Mouse (Mus musculus) liver, embryonic 14.5 days (tissue): Measurements from ENCODE around the gene Pnp. TPM values are rescaled to one million over a fixed set of nuclear protein-coding genes. Genes with fewer than 3 reads are reported as not detected.
"Not testable (repeated sequence)": the region's sequence is repeated elsewhere in the genome, so short reads cannot be mapped to it uniquely, and the experiment has no call there.

Source experiments
- ATAC-seq: fragments of 200-750 bp; cut with Nextera tagmentation; 2 replicates; pipeline ENCODE4 v1.8.0; 2017; ENCODE audit warnings: moderate number of reproducible peaks, mild to moderate bottlenecking, moderate library complexity; ENCODE audit not compliant: insufficient read depth
- DNase-seq, 3 experiments: peaks; one replicate each; pipeline ENCODE4 v3.0.0-alpha.2; 2012 to 2013; ENCODE audit warnings: low read depth in 3 of 3, low spot score in 3 of 3
- H3K27ac ChIP-seq: fragments of 300-500 bp; sonication (generic); 2 replicates; pipeline ENCODE4 v1.5.1; 2014; ENCODE audit warnings: moderate library complexity, mild to moderate bottlenecking, control low read depth, inconsistent platforms
- H3K27me3 ChIP-seq: fragments of 300-500 bp; sonication (generic); 2 replicates; pipeline ENCODE4 v1.6.1; 2014; ENCODE audit warnings: mild to moderate bottlenecking, low read length, moderate library complexity; ENCODE audit not compliant: control insufficient read depth, insufficient read depth
- H3K36me3 ChIP-seq: fragments of 300-500 bp; sonication (generic); replicated peaks from 2 replicates; pipeline ENCODE4 v1.6.1; 2014; ENCODE audit warnings: low read depth; ENCODE audit not compliant: control insufficient read depth, insufficient read depth
- H3K4me1 ChIP-seq, 2 experiments: fragments of 200-500 bp in 1 of 2; fragments of 300-500 bp in 1 of 2; sonication (generic) in 1 of 2; replicated peaks; 2 replicates each; pipeline ENCODE4 v1.6.1; 2012 to 2014; ENCODE audit warnings: antibody characterized with exemption in 1 of 2, inconsistent platforms in 1 of 2, low read length in 1 of 2; ENCODE audit not compliant: control insufficient read depth in 2 of 2, insufficient read depth in 2 of 2
- H3K4me2 ChIP-seq: fragments of 300-500 bp; sonication (generic); 2 replicates; pipeline ENCODE4 v1.6.1; 2014; ENCODE audit warnings: low read depth, mild to moderate bottlenecking, control low read depth, moderate library complexity
- H3K4me3 ChIP-seq, 2 experiments: fragments of 200-500 bp in 1 of 2; fragments of 300-500 bp in 1 of 2; sonication (generic) in 1 of 2; 2 replicates each; pipeline ENCODE4 v1.5.1; 2012 to 2014; ENCODE audit warnings: low read depth in 2 of 2, low read length in 2 of 2, mild to moderate bottlenecking in 2 of 2, control low read depth in 1 of 2, inconsistent platforms in 1 of 2, moderate library complexity in 1 of 2; ENCODE audit not compliant: insufficient read depth in 1 of 2
- H3K9ac ChIP-seq: fragments of 300-500 bp; sonication (generic); replicated peaks from 2 replicates; pipeline ENCODE4 v1.6.1; 2014; ENCODE audit warnings: mild to moderate bottlenecking, control low read depth, moderate library complexity
- H3K9me3 ChIP-seq: fragments of 300-500 bp; sonication (generic); 2 replicates; pipeline ENCODE4 v1.6.1; 2016; ENCODE audit warnings: low read length, mixed read lengths; ENCODE audit not compliant: control insufficient read depth
- CTCF ChIP-seq: IDR thresholded peaks from 2 replicates; pipeline ENCODE4 v1.5.1; 2016; ENCODE audit warnings: antibody characterized with exemption, low read depth, control low read depth
- EP300 ChIP-seq: IDR thresholded peaks from 2 replicates; pipeline ENCODE4 v1.6.1; 2016; ENCODE audit warnings: antibody characterized with exemption, low read depth
- WGBS: fragments of 180-500 bp; shearing (Covaris S2); extraction: QIAGEN DNeasy Blood & Tissue Kit; methylation state at CpG from one replicate; pipeline ENCODE4 v1.1.7; 2014; ENCODE audit not compliant: insufficient replicate concordance; 5-methylcytosine and 5-hydroxymethylcytosine counted together
- polyA plus RNA-seq, 2 experiments: library from polyadenylated mRNA; depleted of rRNA in 1 of 2; stranded (reverse) in 1 of 2; unstranded in 1 of 2; fragments of >200 nt; fragmentation: Nextera tagmentation in 1 of 2; extraction: Ambion mirVana in 1 of 2; gene quantifications; 2 replicates each; pipeline versions ENCODE4 v1.2.1 to v1.2.3; 2012 to 2014

Pnp gene
- polyA plus RNA-seq, 2 experiments: 81.4 to 87.0 TPM

DNA sequence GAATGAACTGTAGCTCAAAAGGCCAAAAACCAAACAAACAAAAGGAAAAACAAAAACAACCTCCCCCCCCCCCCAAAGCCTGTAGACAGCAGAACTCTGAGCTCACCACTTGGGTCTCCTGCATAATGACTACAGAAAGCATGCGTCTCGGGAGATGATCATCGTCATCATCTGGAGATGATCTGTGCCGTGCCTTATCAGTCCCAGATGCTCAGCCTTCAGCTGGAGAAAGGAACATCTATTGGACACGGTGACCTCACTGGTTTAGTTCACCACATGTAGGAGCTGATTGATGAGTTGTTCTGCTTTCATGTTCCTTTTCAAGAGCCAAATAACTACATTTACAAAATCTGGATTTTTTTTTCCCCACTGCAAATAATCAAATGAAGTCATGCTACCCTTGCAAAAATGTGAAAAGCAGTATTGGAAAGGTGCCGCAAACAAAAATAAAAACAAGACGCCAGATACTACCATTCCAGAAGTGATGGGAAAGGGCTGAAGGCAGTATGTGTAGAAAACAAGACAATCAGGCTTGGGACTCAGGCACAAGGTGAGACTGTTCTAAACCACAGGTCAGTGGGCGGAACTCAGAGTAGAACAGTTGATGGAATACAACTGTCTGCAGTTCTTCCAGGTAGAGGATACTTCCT, 76.4 kb downstream of the Pnp start, which contains the start of gene Rnase10:
Gene Rnase10 (plus strand): TSS at position 600 of the 650 bp plus-strand sequence.
- Histone ChIP-seq H3K9me3 (no peaks in the 10 kb centered on the region), H3K4me1 (peaks cover 0 to 5% of the 10 kb centered on the region in 2 experiments; a peak in 1 of 4 replicates), H3K4me3 (no peak within 1 kb of the TSS), H3K27ac (no peak within 1 kb of the TSS), H3K4me2 (no peak within 1 kb of the TSS), H3K27me3 (no peaks in the 10 kb centered on the region), H3K36me3 (no peaks in the 10 kb centered on the region), H3K9ac (no peak within 1 kb of the TSS)
- ATAC-seq (no peak), DNase-seq (no peak)
- WGBS: 63% methylated on average over 8 of the region's 8 CpGs
- TF ChIP-seq CTCF (no peak), EP300 (no peak)

DNA sequence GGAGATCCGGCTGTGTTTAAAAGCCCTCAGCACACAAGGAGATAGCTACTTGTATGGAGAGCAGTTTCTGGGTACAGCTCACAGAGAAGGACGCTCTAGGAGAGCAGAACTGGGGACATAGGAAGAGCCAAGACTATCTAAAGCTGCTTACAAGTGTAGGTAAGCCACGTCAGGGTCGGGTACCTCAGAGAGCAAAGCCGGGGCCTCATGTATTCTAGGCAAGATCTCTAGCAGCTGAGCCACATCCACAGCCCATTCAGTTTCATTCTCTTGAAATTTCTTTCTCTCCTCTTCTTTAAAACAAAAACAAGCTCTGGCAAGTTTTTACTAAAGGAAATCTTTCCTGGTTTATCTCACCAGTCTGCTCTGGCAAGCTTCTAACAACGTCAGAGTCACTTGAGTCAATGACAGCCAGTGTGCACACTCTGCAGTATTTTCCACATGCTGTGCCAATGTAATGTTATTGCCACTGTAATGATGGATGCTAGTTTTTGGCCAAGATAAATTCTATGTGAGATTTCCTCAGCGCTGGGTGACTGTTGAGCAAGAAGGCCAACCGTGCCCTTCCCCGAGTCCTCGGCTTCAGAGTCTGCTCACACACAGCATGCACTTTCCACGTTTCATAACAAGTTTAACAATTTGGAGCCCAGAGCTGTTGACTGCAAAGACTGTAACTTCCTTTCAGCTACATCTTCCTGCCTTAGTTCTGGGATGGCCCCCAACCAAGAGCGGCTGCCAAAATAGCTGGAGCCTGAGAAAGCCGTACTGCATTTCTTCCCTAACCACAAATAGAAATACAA, 77.2 kb downstream of the Pnp start:
- Histone ChIP-seq H3K4me2 (no peak overlapping the region), H3K4me3 (no peak overlapping the region), H3K27ac (no peak overlapping the region), H3K4me1 (peaks cover 0 to 5% of the 10 kb centered on the region in 2 experiments; a peak in 1 of 4 replicates), H3K27me3 (no peaks in the 10 kb centered on the region), H3K9me3 (no peaks in the 10 kb centered on the region), H3K36me3 (no peaks in the 10 kb centered on the region), H3K9ac (no peak overlapping the region)
- TF ChIP-seq EP300: no peak
- TF ChIP-seq CTCF: no peak
- ATAC-seq (no peak), DNase-seq (no peak)
- 53% methylated on average over 13 of the region's 13 CpGs for WGBS

DNA sequence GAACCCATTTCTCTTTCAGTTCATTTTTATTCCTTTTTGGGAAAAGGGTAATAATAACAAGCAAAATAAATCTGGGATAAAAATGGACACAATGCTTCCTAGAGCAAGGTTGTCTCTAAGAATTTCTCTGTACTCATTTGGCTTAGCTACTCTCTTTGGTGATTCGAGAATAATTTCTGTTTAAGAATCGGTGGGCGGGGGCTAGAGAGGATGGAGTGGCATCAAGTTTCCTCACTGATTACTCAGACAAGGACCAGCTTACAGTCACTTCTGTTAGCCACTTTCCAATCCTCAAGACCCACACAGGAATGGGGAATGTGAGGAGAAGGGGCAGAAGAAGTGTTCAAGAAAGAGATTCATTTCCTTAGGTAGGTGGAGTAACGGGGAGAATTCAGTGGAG, 77.9 kb downstream of the Pnp start:
- 60% methylated on average over 4 of the region's 4 CpGs for WGBS
- no peak for ATAC-seq
- no peak overlapping the region for H3K4me2 ChIP-seq
- TF ChIP-seq CTCF (no peak), EP300 (no peak)
- no peak overlapping the region for H3K4me3 ChIP-seq
- DNase-seq: no peak
- no peaks in the 10 kb centered on the region for H3K36me3 ChIP-seq
- H3K9ac ChIP-seq: no peak overlapping the region
- H3K27ac ChIP-seq: no peak overlapping the region
- no peaks in the 10 kb centered on the region for H3K9me3 ChIP-seq
- H3K4me1 ChIP-seq: peaks cover 0 to 5% of the 10 kb centered on the region in 2 experiments; a peak in 1 of 4 replicates
- H3K27me3 ChIP-seq: no peaks in the 10 kb centered on the region

DNA sequence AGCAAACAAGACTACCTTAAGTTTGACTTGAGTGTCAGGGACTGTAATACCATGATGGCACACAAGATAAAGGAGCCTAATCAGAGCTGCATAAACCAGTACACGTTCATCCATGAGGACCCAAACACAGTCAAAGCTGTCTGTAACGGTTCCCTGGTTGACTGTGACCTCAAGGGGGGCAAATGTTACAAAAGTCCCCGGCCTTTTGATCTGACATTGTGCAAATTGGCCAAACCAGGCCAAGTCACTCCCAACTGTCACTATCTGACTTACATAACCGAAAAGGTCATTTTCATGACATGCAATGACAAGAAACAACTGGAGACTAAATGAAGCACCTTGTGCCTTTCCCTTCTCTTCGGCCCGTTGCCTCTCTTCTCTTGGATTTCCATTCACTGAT, 78.7 kb downstream of the Pnp start:
- H3K27me3 ChIP-seq: no peaks in the 10 kb centered on the region
- no peak overlapping the region for H3K9ac ChIP-seq
- no peaks in the 10 kb centered on the region for H3K9me3 ChIP-seq
- H3K4me2 ChIP-seq: no peak overlapping the region
- no peak for DNase-seq
- no peak overlapping the region for H3K27ac ChIP-seq
- H3K4me3 ChIP-seq: no peak overlapping the region
- 60% methylated on average over 6 of the region's 6 CpGs for WGBS
- TF ChIP-seq CTCF (no peak), EP300 (no peak)
- no peak for ATAC-seq
- H3K36me3 ChIP-seq: no peaks in the 10 kb centered on the region
- peaks cover 0 to 5% of the 10 kb centered on the region in 2 experiments; a peak in 1 of 4 replicates for H3K4me1 ChIP-seq

DNA sequence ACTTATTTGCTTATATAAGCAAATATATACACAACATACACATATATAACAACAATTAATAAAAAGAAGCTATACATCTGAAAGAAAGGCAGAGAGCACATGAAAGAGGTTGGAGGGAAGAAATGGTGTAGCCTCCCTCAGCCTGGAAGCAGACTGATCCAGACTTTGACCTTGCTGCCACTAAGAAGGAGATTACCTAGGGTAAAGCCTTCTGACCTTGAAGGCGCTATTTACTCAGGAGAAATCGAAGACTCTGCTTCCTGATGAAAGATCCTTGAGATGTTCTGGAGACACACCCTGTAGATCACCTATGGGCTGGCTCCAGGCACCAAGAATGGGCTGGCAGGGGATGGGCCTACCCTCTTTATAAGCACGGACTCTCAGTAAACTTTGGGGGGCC, 83.8 kb downstream of the Pnp start:
- not testable (repeated sequence) for H3K27ac ChIP-seq, H3K36me3 ChIP-seq, H3K4me2 ChIP-seq, H3K9me3 ChIP-seq, DNase-seq, H3K9ac ChIP-seq, ATAC-seq, H3K27me3 ChIP-seq, H3K4me3 ChIP-seq, H3K4me1 ChIP-seq
- 60% methylated on average over 3 of the region's 3 CpGs for WGBS

Other genes starting within 250 kb of the Pnp start
- not detected in 2 replicates for gene Olfr747, start 237.9 kb upstream of the Pnp start, polyA plus RNA-seq (2012; rRNA removed)
- gene Olfr747, start 237.9 kb upstream of the Pnp start, polyA plus RNA-seq (2014; fragmentation: Nextera tagmentation; extraction: Ambion mirVana): not detected in 2 replicates
- gene Olfr748, start 223.7 kb upstream of the Pnp start, polyA plus RNA-seq (2012; rRNA removed): not detected in 2 replicates
- gene Olfr748, start 223.7 kb upstream of the Pnp start, polyA plus RNA-seq (2014; fragmentation: Nextera tagmentation; extraction: Ambion mirVana): not detected in 2 replicates
- not detected in 2 replicates for gene Olfr749, start 186.0 kb upstream of the Pnp start, polyA plus RNA-seq (2012; rRNA removed)
- not detected in 2 replicates for gene Olfr749, start 186.0 kb upstream of the Pnp start, polyA plus RNA-seq (2014; fragmentation: Nextera tagmentation; extraction: Ambion mirVana)
- 9.6 and 10.8 TPM in 2 replicates for gene Ttc5, start 145.6 kb upstream of the Pnp start, polyA plus RNA-seq (2012; rRNA removed)
- gene Ttc5, start 145.6 kb upstream of the Pnp start, polyA plus RNA-seq (2014; fragmentation: Nextera tagmentation; extraction: Ambion mirVana): 18.0 and 19.8 TPM in 2 replicates
- not detected in 2 replicates for gene Ccnb1ip1, start 123.3 kb upstream of the Pnp start, polyA plus RNA-seq (2012; rRNA removed)
- not detected in 2 replicates for gene Ccnb1ip1, start 123.3 kb upstream of the Pnp start, polyA plus RNA-seq (2014; fragmentation: Nextera tagmentation; extraction: Ambion mirVana)
- 20.6 and 32.9 TPM in 2 replicates for gene Parp2, start 123.2 kb upstream of the Pnp start, polyA plus RNA-seq (2012; rRNA removed)
- 31.3 and 35.9 TPM in 2 replicates for gene Parp2, start 123.2 kb upstream of the Pnp start, polyA plus RNA-seq (2014; fragmentation: Nextera tagmentation; extraction: Ambion mirVana)
- gene Tep1, start 60.5 kb upstream of the Pnp start, polyA plus RNA-seq (2012; rRNA removed): 1.5 and 2.2 TPM in 2 replicates
- gene Tep1, start 60.5 kb upstream of the Pnp start, polyA plus RNA-seq (2014; fragmentation: Nextera tagmentation; extraction: Ambion mirVana): 3.0 and 4.1 TPM in 2 replicates
- 0.12 and 0.16 TPM in 2 replicates for gene Klhl33, start 33.6 kb upstream of the Pnp start, polyA plus RNA-seq (2012; rRNA removed)
- 0.08 and 0.15 TPM in 2 replicates for gene Klhl33, start 33.6 kb upstream of the Pnp start, polyA plus RNA-seq (2014; fragmentation: Nextera tagmentation; extraction: Ambion mirVana)
- gene Osgep, start 6.2 kb upstream of the Pnp start, polyA plus RNA-seq (2012; rRNA removed): 19.9 and 34.5 TPM in 2 replicates
- 54.8 and 59.7 TPM in 2 replicates for gene Osgep, start 6.2 kb upstream of the Pnp start, polyA plus RNA-seq (2014; fragmentation: Nextera tagmentation; extraction: Ambion mirVana)
- 34.5 and 51.3 TPM in 2 replicates for gene Apex1, start 6.1 kb upstream of the Pnp start, polyA plus RNA-seq (2012; rRNA removed)
- 85.7 and 90.8 TPM in 2 replicates for gene Apex1, start 6.1 kb upstream of the Pnp start, polyA plus RNA-seq (2014; fragmentation: Nextera tagmentation; extraction: Ambion mirVana)
- gene Pip4p1, start 226 bp upstream of the Pnp start, polyA plus RNA-seq (2012; rRNA removed): 16.7 and 24.7 TPM in 2 replicates
- gene Pip4p1, start 226 bp upstream of the Pnp start, polyA plus RNA-seq (2014; fragmentation: Nextera tagmentation; extraction: Ambion mirVana): 16.9 and 18.7 TPM in 2 replicates
- 41.4 and 65.9 TPM in 2 replicates for gene Gm49342, start 13.4 kb downstream of the Pnp start, polyA plus RNA-seq (2012; rRNA removed)
- gene Gm49342, start 13.4 kb downstream of the Pnp start, polyA plus RNA-seq (2014; fragmentation: Nextera tagmentation; extraction: Ambion mirVana): not detected in 2 replicates
- gene Pnp2, start 24.9 kb downstream of the Pnp start, polyA plus RNA-seq (2012; rRNA removed): 6.5 and 9.8 TPM in 2 replicates
- gene Pnp2, start 24.9 kb downstream of the Pnp start, polyA plus RNA-seq (2014; fragmentation: Nextera tagmentation; extraction: Ambion mirVana): 12.0 and 13.7 TPM in 2 replicates
- gene Rnase10, start 76.7 kb downstream of the Pnp start, polyA plus RNA-seq (2012; rRNA removed): not detected in 2 replicates
- not detected in 2 replicates for gene Rnase10, start 76.7 kb downstream of the Pnp start, polyA plus RNA-seq (2014; fragmentation: Nextera tagmentation; extraction: Ambion mirVana)
- gene Rnase9, start 110.8 kb downstream of the Pnp start, polyA plus RNA-seq (2012; rRNA removed): not detected in 2 replicates
- gene Rnase9, start 110.8 kb downstream of the Pnp start, polyA plus RNA-seq (2014; fragmentation: Nextera tagmentation; extraction: Ambion mirVana): not detected in 2 replicates
- not detected in 2 replicates for gene Rnase11, start 119.1 kb downstream of the Pnp start, polyA plus RNA-seq (2012; rRNA removed)
- gene Rnase11, start 119.1 kb downstream of the Pnp start, polyA plus RNA-seq (2014; fragmentation: Nextera tagmentation; extraction: Ambion mirVana): not detected in 2 replicates
- gene Rnase12, start 126.6 kb downstream of the Pnp start, polyA plus RNA-seq (2012; rRNA removed): 0.69 and 0.95 TPM in 2 replicates
- gene Rnase12, start 126.6 kb downstream of the Pnp start, polyA plus RNA-seq (2014; fragmentation: Nextera tagmentation; extraction: Ambion mirVana): 0.91 and 1.8 TPM in 2 replicates
- not detected in 2 replicates for gene Olfr750, start 143.4 kb downstream of the Pnp start, polyA plus RNA-seq (2012; rRNA removed)
- gene Olfr750, start 143.4 kb downstream of the Pnp start, polyA plus RNA-seq (2014; fragmentation: Nextera tagmentation; extraction: Ambion mirVana): not detected in 2 replicates
- gene Rnase4, start 160.0 kb downstream of the Pnp start, polyA plus RNA-seq (2012; rRNA removed): 12.8 and 15.0 TPM in 2 replicates
- gene Rnase4, start 160.0 kb downstream of the Pnp start, polyA plus RNA-seq (2014; fragmentation: Nextera tagmentation; extraction: Ambion mirVana): 20.2 and 21.9 TPM in 2 replicates
- gene Ang, start 160.1 kb downstream of the Pnp start, polyA plus RNA-seq (2012; rRNA removed): 3.3 and 3.4 TPM in 2 replicates
- 5.4 and 7.1 TPM in 2 replicates for gene Ang, start 160.1 kb downstream of the Pnp start, polyA plus RNA-seq (2014; fragmentation: Nextera tagmentation; extraction: Ambion mirVana)
- gene Eddm3b, start 183.3 kb downstream of the Pnp start, polyA plus RNA-seq (2012; rRNA removed): not detected in 2 replicates
- gene Eddm3b, start 183.3 kb downstream of the Pnp start, polyA plus RNA-seq (2014; fragmentation: Nextera tagmentation; extraction: Ambion mirVana): not detected in 2 replicates
- 1.9 and 2.8 TPM in 2 replicates for gene Rnase6, start 192.8 kb downstream of the Pnp start, polyA plus RNA-seq (2012; rRNA removed)
- gene Rnase6, start 192.8 kb downstream of the Pnp start, polyA plus RNA-seq (2014; fragmentation: Nextera tagmentation; extraction: Ambion mirVana): 3.6 TPM in 2 replicates
- not detected in 2 replicates for gene Rnase1, start 215.7 kb downstream of the Pnp start, polyA plus RNA-seq (2012; rRNA removed)
- gene Rnase1, start 215.7 kb downstream of the Pnp start, polyA plus RNA-seq (2014; fragmentation: Nextera tagmentation; extraction: Ambion mirVana): not detected in 2 replicates
- not detected in 2 replicates for gene Rnase2b, start 231.2 kb downstream of the Pnp start, polyA plus RNA-seq (2012; rRNA removed)
- not detected in 2 replicates for gene Rnase2b, start 231.2 kb downstream of the Pnp start, polyA plus RNA-seq (2014; fragmentation: Nextera tagmentation; extraction: Ambion mirVana)